Mouse (Mus musculus) heart, embryonic 10.5 days (tissue): ENCODE results near the gene Nfe2. TPM values are rescaled to one million over a fixed set of nuclear protein-coding genes. Genes with fewer than 3 reads are reported as not detected.

Experiments used
- DNase-seq: peaks from one replicate; pipeline ENCODE4 v3.0.0-alpha.2; 2017; ENCODE audit warnings: low spot score
- H3K27ac ChIP-seq: fragments of 300-500 bp; sonication (generic); 2 replicates; pipeline ENCODE4 v1.5.1; 2016; ENCODE audit warnings: mild to moderate bottlenecking
- H3K27me3 ChIP-seq: fragments of 300-500 bp; sonication (generic); 2 replicates; pipeline ENCODE4 v1.6.1; 2016; ENCODE audit warnings: mild to moderate bottlenecking; ENCODE audit not compliant: poor library complexity, insufficient read depth, severe bottlenecking
- H3K36me3 ChIP-seq: fragments of 300-500 bp; sonication (generic); 2 replicates; pipeline ENCODE4 v1.6.1; 2016; ENCODE audit warnings: mild to moderate bottlenecking, moderate library complexity
- H3K4me1 ChIP-seq: fragments of 300-500 bp; sonication (generic); 2 replicates; pipeline ENCODE4 v1.6.1; 2016; ENCODE audit warnings: mild to moderate bottlenecking
- H3K4me3 ChIP-seq: fragments of 300-500 bp; sonication (generic); 2 replicates; pipeline ENCODE4 v1.5.1; 2016; ENCODE audit warnings: mild to moderate bottlenecking, moderate library complexity
- H3K9me3 ChIP-seq: fragments of 300-500 bp; sonication (generic); 2 replicates; pipeline ENCODE4 v1.6.1; 2016; ENCODE audit warnings: mild to moderate bottlenecking, moderate library complexity
- WGBS: fragments of 180-500 bp; shearing (Covaris S2); methylation state at CpG from one replicate; pipeline ENCODE4 v1.1.7; 2016; 5-methylcytosine and 5-hydroxymethylcytosine counted together
- polyA plus RNA-seq: library from polyadenylated mRNA; unstranded; fragments of >200 nt; fragmentation: Nextera tagmentation; extraction: Ambion mirVana; gene quantifications from 2 replicates; pipeline ENCODE4 v1.2.1, GENCODE M21; 2016

Nfe2 gene
- 15.2 and 19.4 TPM in 2 replicates for polyA plus RNA-seq

GRCm38 (mm10) chr15:103257790-103258728, at the start of gene Nfe2:
Gene Nfe2, minus strand, starts transcription at chr15:103258403.
- peak within 1 kb of the TSS; percentile 54 for H3K4me3 ChIP-seq
- H3K36me3 ChIP-seq: no peaks in the 10 kb centered on the region
- no peaks in the 10 kb centered on the region for H3K9me3 ChIP-seq
- peak within 1 kb of the TSS; percentile 85 for H3K27ac ChIP-seq
- WGBS: 5% methylated on average over 15 of the region's 15 CpGs
- DNase-seq: peak; percentile 98
- no peaks in the 10 kb centered on the region for H3K27me3 ChIP-seq
- peaks cover 34% of the 10 kb centered on the region for H3K4me1 ChIP-seq

GRCm38 (mm10) chr15:103307125-103307524, 48.9 kb upstream of the Nfe2 start:
- peak; percentile 95 for DNase-seq
- no peaks in the 10 kb centered on the region for H3K36me3 ChIP-seq
- peak overlapping the region; percentile 36 for H3K4me3 ChIP-seq
- peaks cover 20% of the 10 kb centered on the region for H3K27me3 ChIP-seq
- no peaks in the 10 kb centered on the region for H3K9me3 ChIP-seq
- peak overlapping the region; percentile 75 for H3K27ac ChIP-seq
- WGBS: 3% methylated on average over 7 of the region's 7 CpGs
- H3K4me1 ChIP-seq: peaks cover 51% of the 10 kb centered on the region

GRCm38 (mm10) chr15:103305792-103306645, 47.8 kb upstream of the Nfe2 start:
- Histone ChIP-seq H3K4me3 (peak overlapping the region; percentile 67), H3K27ac (peak overlapping the region; percentile 93), H3K27me3 (peaks cover 20% of the 10 kb centered on the region), H3K9me3 (no peaks in the 10 kb centered on the region), H3K4me1 (peaks cover 62% of the 10 kb centered on the region), H3K36me3 (no peaks in the 10 kb centered on the region)
- 34% methylated on average over 8 of the region's 8 CpGs for WGBS
- DNase-seq: no peak

- under 1% methylated on average over 71 of the region's 71 CpGs for WGBS
- Histone ChIP-seq H3K27ac (peak overlapping the region; percentile 93), H3K4me1 (peaks cover 70% of the 10 kb centered on the region), H3K27me3 (peaks cover 20% of the 10 kb centered on the region), H3K4me3 (peak overlapping the region; percentile 67), H3K36me3 (no peaks in the 10 kb centered on the region), H3K9me3 (no peaks in the 10 kb centered on the region)
- DNase-seq: peak; percentile 98
Observed at GRCm38 (mm10) chr15:103305070-103305678, 47.0 kb upstream of the Nfe2 start.

GRCm38 (mm10) chr15:103304616-103304969, 46.4 kb upstream of the Nfe2 start:
- Histone ChIP-seq H3K4me1 (peaks cover 76% of the 10 kb centered on the region), H3K9me3 (no peaks in the 10 kb centered on the region), H3K4me3 (peak overlapping the region; percentile 67), H3K36me3 (no peaks in the 10 kb centered on the region), H3K27me3 (peaks cover 15% of the 10 kb centered on the region), H3K27ac (peak overlapping the region; percentile 93)
- DNase-seq: no peak
- under 1% methylated on average over 9 of the region's 9 CpGs for WGBS

- Histone ChIP-seq H3K27me3 (peaks cover 10% of the 10 kb centered on the region), H3K9me3 (no peaks in the 10 kb centered on the region), H3K4me3 (peak overlapping the region; percentile 67), H3K27ac (peak overlapping the region; percentile 93), H3K4me1 (peaks cover 80% of the 10 kb centered on the region), H3K36me3 (peaks cover 5% of the 10 kb centered on the region; the same call in 1 of the 2 replicates)
- 7% methylated on average over 8 of the region's 8 CpGs for WGBS
- DNase-seq: no peak
Observed at GRCm38 (mm10) chr15:103303916-103304615, 45.9 kb upstream of the Nfe2 start.

- 40% methylated on average over 6 of the region's 6 CpGs for WGBS
- no peaks in the 10 kb centered on the region for H3K27me3 ChIP-seq
- no peak for DNase-seq
Observed at GRCm38 (mm10) chr15:103302341-103303021, 44.3 kb upstream of the Nfe2 start.

GRCm38 (mm10) chr15:103301547-103302340, 43.5 kb upstream of the Nfe2 start:
- Histone ChIP-seq H3K27me3 (no peaks in the 10 kb centered on the region), H3K27ac (peak overlapping the region; percentile 93), H3K4me1 (peaks cover 64% of the 10 kb centered on the region), H3K4me3 (0 out of 2 replicates have a peak overlapping the region, but pooled peaks have one; percentile 10), H3K36me3 (peaks cover 26% of the 10 kb centered on the region), H3K9me3 (no peaks in the 10 kb centered on the region)
- 27% methylated on average over 5 of the region's 5 CpGs for WGBS
- DNase-seq: no peak

More at GRCm38 (mm10) chr15:103302341-103303021, 44.3 kb upstream of the Nfe2 start:
- H3K9me3 ChIP-seq: no peaks in the 10 kb centered on the region
- peak overlapping the region; percentile 93 for H3K27ac ChIP-seq
- H3K36me3 ChIP-seq: peaks cover 19% of the 10 kb centered on the region
- 0 out of 2 replicates have a peak overlapping the region, but pooled peaks have one; percentile 10 for H3K4me3 ChIP-seq
- peaks cover 70% of the 10 kb centered on the region for H3K4me1 ChIP-seq

- H3K27me3 ChIP-seq: no peaks in the 10 kb centered on the region
- peak overlapping the region; percentile 93 for H3K27ac ChIP-seq
- peaks cover 33% of the 10 kb centered on the region for H3K36me3 ChIP-seq
- H3K4me1 ChIP-seq: peaks cover 69% of the 10 kb centered on the region
- no peaks in the 10 kb centered on the region for H3K9me3 ChIP-seq
- H3K4me3 ChIP-seq: no peak overlapping the region
- WGBS: 32% methylated on average over 2 of the region's 2 CpGs
- DNase-seq: no peak
Observed at GRCm38 (mm10) chr15:103301046-103301445, 42.8 kb upstream of the Nfe2 start.

GRCm38 (mm10) chr15:103300560-103300959, 42.4 kb upstream of the Nfe2 start:
- H3K4me3 ChIP-seq: peak overlapping the region; percentile 40; the same call in 1 of the 2 replicates
- no peak for DNase-seq
- WGBS: 14% methylated on average over 2 of the region's 2 CpGs
- H3K27me3 ChIP-seq: no peaks in the 10 kb centered on the region
- peaks cover 69% of the 10 kb centered on the region for H3K4me1 ChIP-seq
- no peaks in the 10 kb centered on the region for H3K9me3 ChIP-seq
- H3K27ac ChIP-seq: peak overlapping the region; percentile 93
- peaks cover 35% of the 10 kb centered on the region for H3K36me3 ChIP-seq

GRCm38 (mm10) chr15:103300067-103300471, 41.9 kb upstream of the Nfe2 start:
- WGBS: 10% methylated on average over 18 of the region's 18 CpGs
- peaks cover 69% of the 10 kb centered on the region for H3K4me1 ChIP-seq
- H3K27ac ChIP-seq: peak overlapping the region; percentile 93
- H3K4me3 ChIP-seq: peak overlapping the region; percentile 40
- H3K27me3 ChIP-seq: no peaks in the 10 kb centered on the region
- H3K36me3 ChIP-seq: peaks cover 35% of the 10 kb centered on the region
- no peaks in the 10 kb centered on the region for H3K9me3 ChIP-seq
- DNase-seq: no peak
